Mouse (Mus musculus): ENCODE data around the gene Mki67. TPM values are rescaled to one million over a fixed set of nuclear protein-coding genes. Genes with fewer than 3 reads are reported as not detected.

Gene Mki67
- 1 to 10 TPM; 3.6 to 4.7 TPM for total RNA-seq (2021)
- long read RNA-seq, experiment 1, full-length matches to known transcripts: 1 of 2 reads
- long read RNA-seq, experiment 1, partial matches to known transcripts: 1 of 2 reads
- long read RNA-seq, experiment 1, other reads (novel, unspliced or antisense): 0 of 2 reads
- long read RNA-seq, experiment 2, partial matches to known transcripts: 1 of 3 reads
- long read RNA-seq, experiment 2, other reads (novel, unspliced or antisense): 2 of 3 reads

GRCm38 (mm10) chr7:135715642-135716444, at the start of gene Mki67:
TSS of gene Mki67 (minus strand) at chr7:135716361.
- no peak for DNase-seq (ENCODE audit: low spot score in 2 of 2)

GRCm38 (mm10) chr7:135763311-135763710, 47.1 kb upstream of the Mki67 start:
- DNase-seq (ENCODE audit: low spot score in 2 of 2): no peak

- DNase-seq (ENCODE audit: low spot score in 2 of 2): no peak
Measured at GRCm38 (mm10) chr7:135758754-135759510, 42.8 kb upstream of the Mki67 start.

DNA sequence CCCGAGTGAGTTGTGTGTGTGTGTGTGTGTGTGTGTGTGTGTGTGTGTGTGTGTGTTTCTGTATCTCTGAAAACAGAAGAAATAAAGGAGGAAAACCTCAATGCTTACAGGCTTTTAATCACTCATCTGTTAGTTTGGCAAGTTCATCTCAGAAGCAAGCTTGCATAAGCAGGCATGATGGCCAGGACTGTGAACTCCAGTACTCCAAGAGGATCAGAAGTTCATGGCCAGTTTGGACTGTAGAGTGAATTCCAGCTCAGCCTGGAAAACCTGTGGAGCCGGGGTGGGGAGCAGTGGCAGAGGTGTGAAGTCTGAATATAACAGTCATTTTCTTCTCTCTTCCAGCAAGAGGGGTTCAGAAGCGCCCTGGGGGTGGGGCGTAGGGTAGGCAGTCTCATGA, 42.0 kb upstream of the Mki67 start:
- no peak for DNase-seq (ENCODE audit: low spot score in 2 of 2)

- no peak for DNase-seq (ENCODE audit: low spot score in 2 of 2)
Measured at GRCm38 (mm10) chr7:135756984-135757586, 40.9 kb upstream of the Mki67 start.

- DNase-seq (ENCODE audit: low spot score in 2 of 2): peak in 1 of 2 experiments; percentile 18
Measured at GRCm38 (mm10) chr7:135748986-135749385, 32.8 kb upstream of the Mki67 start.

- no peak for DNase-seq (ENCODE audit: low spot score in 2 of 2)
Measured at GRCm38 (mm10) chr7:135747072-135747471, 30.9 kb upstream of the Mki67 start.

GRCm38 (mm10) chr7:135746528-135746927, 30.4 kb upstream of the Mki67 start:
- DNase-seq (ENCODE audit: low spot score in 2 of 2): no peak

DNA sequence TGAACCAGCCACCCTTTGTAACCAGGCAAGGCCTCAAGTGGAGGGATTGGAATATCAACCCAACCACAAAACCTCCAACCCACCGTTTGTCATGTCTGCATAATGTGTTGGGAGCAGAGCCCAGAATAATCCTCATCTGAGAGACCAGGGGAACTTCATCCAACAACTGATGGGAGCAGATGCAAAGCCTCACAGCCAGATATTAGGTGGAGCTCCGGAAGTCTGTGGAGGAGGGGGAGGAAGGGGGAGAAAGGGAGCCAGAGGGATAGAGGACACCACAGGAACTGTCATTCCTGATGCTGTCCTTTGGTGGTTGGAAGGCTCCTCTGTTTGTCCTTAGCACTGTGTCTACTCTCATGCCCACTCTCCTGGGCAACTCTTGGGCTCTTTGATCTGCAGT, 28.9 kb upstream of the Mki67 start:
- peak in 1 of 2 experiments; percentile 67 for DNase-seq (ENCODE audit: low spot score in 2 of 2)

DNA sequence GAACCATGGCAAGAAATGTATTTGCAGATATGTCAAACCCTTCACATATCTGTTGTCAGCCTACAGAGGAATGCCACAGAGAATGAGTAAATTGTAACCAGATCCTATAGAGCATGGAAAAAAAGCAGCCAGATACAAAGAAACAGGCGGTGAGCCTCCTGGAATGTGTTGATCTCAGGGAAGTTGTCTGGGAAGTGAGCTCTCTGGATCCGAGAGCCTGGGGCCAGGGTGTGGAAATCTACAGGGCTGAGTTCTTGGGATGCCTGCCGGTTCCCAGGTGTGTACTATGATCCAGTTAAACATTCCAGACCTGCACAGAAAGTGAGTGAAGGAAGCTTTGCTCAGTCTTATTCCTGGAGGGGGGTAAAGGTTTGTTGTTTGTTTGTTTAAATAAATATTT, 24.3 kb upstream of the Mki67 start:
- DNase-seq (ENCODE audit: low spot score in 2 of 2): no peak

DNA sequence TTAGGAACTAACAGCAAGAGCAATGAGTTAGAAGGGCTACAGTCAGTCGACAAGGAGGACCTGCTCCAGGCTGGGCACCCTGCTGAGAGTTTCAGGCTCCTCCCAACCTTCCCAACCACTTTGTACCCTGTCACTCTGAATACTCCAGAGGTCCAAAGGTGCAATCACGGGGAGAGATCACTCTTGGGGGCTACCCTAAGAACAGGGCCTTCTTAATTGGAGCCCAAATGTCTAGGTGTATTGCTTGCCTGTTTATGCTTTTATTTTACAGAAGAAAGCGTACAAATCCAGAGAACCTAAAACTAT, 20.4 kb upstream of the Mki67 start:
- no peak for DNase-seq (ENCODE audit: low spot score in 2 of 2)

DNA sequence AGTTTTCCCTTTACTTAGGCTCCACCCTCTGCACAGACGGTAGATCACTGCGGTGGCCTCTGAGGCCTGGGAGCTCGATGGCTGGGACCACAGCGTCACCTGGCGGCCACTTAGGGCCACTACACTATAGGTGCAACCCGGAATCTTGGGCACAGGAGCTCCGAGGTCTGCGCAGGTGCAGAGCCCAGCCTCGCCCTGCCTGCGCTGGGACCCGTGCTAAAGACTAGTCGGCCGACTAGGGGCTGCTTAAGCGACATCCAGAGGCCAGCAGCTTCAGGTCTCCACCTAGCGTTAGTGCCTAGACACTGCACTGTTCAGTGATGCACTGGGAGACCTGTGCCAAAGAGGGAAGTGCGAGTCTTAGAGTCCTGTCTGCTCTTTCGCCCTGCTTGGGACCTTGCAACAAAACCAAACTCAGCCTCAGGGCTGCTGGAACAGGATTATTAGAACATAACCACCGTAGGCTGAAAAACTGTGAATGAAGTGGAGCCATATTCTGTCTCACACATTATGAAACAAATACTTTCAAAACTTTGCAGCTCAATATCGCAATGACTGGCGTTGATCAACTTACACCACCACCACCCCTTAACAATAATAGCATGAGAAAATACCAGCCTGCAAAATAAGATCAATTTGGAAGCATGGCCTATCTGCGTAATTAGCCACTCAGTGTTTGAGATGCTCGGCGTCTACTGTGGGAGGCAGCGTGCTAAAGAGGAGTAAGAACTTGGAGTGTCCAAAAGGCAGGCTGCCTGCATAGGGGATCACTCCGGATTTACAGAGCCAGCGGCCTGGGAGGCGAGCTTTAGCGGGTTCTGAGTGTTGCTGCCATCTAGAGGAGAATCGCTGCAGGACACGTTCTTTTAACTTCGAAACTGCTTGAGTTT, 19.8 kb upstream of the Mki67 start:
- DNase-seq (ENCODE audit: low spot score in 2 of 2): peak; percentile 80 to 82

DNA sequence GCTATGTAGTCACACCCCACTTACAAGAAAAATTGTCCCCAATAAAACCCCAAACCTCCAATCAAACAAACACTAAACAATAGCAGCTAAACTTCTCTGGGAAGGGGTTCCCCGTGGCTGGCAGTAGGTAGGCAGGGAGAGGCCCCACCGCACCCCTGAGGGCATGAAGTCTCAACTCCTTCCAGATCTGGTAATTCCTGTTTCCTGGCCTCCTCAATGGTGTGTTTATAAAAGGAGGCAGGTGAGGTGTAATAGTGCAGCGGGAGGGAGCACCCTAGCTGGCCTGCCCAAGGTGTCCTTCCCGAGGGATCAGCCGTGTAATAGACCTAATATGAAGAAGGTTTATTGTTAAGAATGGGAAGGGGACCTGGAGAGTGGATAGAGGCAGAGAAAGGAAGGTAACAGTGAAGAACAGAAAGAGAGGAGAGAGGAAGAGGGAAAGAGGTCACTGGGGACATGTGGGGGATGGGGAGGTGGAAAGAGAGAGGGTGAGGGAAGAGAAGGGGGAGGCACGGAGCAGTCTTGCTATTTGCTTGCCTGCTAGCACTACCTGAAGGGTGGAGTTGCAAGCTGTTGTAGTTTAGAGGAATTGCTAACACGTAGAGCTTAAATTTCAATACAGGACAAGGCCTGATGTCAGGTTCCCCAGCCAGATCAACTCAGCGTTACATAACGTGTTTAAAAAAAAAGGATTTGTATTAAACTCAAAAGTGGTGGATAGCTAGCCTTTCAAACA, 18.9 kb upstream of the Mki67 start:
- no peak for DNase-seq (ENCODE audit: low spot score in 2 of 2)

DNA sequence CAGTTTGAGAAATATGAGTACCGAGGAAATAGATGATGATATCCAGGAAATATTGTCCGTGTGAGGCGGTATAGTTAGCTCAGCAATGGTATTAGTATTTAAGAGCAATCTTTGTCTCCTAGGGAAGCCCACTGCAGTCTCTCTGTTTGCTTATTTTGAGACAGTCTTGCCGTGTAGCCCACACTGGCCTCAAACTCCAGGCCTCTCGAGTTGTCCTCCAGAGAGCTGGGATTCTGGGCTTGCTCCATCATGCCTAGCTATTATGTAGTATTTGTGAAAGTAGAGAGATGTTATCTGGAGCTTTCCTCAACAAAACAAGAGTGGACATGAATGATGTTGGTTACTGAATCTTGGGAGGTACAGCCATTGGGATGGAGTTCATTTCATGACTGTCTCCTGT, 18.2 kb upstream of the Mki67 start:
- DNase-seq (ENCODE audit: low spot score in 2 of 2): no peak

GRCm38 (mm10) chr7:135728038-135728437, 11.9 kb upstream of the Mki67 start:
- no peak for DNase-seq (ENCODE audit: low spot score in 2 of 2)

GRCm38 (mm10) chr7:135726707-135727106, 10.5 kb upstream of the Mki67 start:
- no peak for DNase-seq (ENCODE audit: low spot score in 2 of 2)

- DNase-seq (ENCODE audit: low spot score in 2 of 2): no peak
Measured at GRCm38 (mm10) chr7:135723672-135724341, 7.6 kb upstream of the Mki67 start.

DNA sequence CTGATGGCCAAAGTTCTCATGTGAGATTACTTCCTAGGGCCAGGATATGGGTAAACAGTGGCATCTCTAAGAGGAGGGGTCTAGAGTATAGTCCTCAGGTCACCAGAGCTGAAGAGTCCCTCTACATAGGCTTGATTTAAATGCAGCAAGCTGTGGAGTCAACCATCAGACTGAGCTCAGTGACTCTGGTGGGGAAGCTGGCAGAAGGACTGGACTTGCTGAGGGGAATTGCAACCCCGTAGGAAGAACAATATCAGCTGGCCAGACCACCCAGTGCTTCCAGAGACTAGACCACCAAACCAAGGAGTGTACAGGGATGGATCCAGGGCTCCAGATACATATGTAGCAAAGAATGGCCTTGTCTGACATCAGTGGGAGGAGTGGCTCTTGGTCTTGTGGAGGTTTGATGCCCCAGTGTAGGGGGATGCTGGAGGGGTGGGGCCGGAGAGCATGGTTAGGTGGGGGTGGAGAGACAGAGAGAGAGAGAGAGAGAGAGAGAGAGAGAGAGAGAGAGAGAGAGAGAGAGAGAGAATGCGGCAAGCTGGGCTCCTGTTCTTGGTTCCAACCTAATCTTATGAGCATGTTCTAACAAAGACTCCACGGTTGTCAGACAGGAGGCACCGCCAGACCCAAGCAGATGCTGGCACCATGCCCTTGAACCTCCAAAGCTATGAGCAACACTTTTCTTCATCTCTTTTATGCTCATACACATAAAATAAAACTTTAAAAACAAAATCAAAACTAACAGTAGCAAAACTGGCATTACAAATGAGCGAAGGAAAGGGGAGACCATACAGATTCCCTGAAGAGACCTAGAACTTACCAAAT, 6.1 kb upstream of the Mki67 start:
- no peak for DNase-seq (ENCODE audit: low spot score in 2 of 2)
